Mouse (Mus musculus) liver, embryonic 14.5 days (tissue): Measurements from ENCODE around the gene Nxt2.

Experiments used
- CTCF ChIP-seq: IDR thresholded peaks from 2 replicates; pipeline ENCODE4 v1.5.1; 2016; ENCODE audit warnings: antibody characterized with exemption, low read depth, control low read depth
- EP300 ChIP-seq: IDR thresholded peaks from 2 replicates; pipeline ENCODE4 v1.6.1; 2016; ENCODE audit warnings: antibody characterized with exemption, low read depth

DNA sequence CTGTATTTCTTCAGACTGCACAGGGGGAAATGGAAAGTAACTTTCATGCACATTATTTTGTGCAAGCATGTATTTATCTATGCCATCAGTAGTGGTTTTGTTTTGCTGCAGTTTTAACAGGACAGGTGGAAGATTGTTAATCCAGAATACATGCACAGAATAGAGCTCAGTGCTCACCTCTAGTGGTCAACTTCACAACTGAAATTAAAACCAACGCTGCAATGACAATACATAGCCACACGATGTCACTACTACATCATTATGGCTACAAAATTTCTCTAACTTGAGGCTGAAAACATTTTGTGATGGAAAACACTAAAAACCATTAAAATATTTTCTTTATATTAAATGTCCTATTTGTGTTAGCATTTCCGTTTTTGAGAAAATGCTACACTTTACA lies 26.3 kb upstream of the Nxt2 start:
- TF ChIP-seq CTCF (peak; percentile 65), EP300 (no peak)
